Mouse (Mus musculus): ENCODE data around the gene Cbx7. TPM values are rescaled to one million over a fixed set of nuclear protein-coding genes. Genes with fewer than 3 reads are reported as not detected.
"Not testable (repeated sequence)": the region's sequence is repeated elsewhere in the genome, so short reads cannot be mapped to it uniquely, and the experiment has no call there.

Cbx7 gene
- polyA plus RNA-seq, 1 experiment from 2014 or later: 1.5 TPM

GRCm38 (mm10) chr15:79906855-79907254, 64.1 kb downstream of the Cbx7 start:
- no peak for ATAC-seq (ENCODE audit: insufficient number of reproducible peaks, insufficient read depth, low FRiP score, low read depth)

DNA sequence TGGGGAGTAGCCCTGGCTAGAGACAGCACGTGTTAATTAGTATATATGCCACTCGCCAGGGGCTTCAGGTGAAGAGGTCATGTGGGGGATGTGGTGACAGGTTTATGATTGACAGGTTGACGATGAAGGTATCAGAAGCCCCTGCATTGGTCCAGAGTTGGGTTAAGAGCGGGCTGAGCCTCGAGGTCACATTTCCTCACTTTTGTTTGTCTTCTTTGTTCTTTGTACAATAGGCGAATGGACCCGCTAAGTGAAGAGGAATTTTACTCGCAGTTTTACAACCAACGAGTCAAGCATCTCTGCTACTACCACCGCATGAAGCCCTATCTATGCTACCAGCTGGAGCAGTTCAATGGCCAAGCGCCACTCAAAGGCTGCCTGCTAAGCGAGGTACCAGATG, 65.7 kb downstream of the Cbx7 start:
- no peak for ATAC-seq (ENCODE audit: insufficient number of reproducible peaks, insufficient read depth, low FRiP score, low read depth)
- no peak overlapping the region for H3K4me3 ChIP-seq (ENCODE audit: control insufficient read depth in 1 of 2, insufficient read depth in 1 of 2, low read depth in 1 of 2, low read length in 2 of 2)
- no peak overlapping the region for H3K4me2 ChIP-seq (ENCODE audit: low read length)

More at GRCm38 (mm10) chr15:79906855-79907254, 64.1 kb downstream of the Cbx7 start:
- 0 out of 2 replicates have a peak, but pooled peaks cover 3% of the 10 kb centered on the region for H3K27me3 ChIP-seq (ENCODE audit: control insufficient read depth, insufficient read depth, low read length)
- H3K27ac ChIP-seq (replicated peaks in 1 of 2; ENCODE audit: control insufficient read depth in 1 of 2, insufficient read depth in 1 of 2, low read depth in 2 of 2, low read length in 2 of 2): no peak overlapping the region
- H3K36me3 ChIP-seq (ENCODE audit: control insufficient read depth, insufficient read depth, low read length): peaks cover 11% of the 10 kb centered on the region
- no peak overlapping the region for H3K9ac ChIP-seq (ENCODE audit: low read length)
- H3K4me1 ChIP-seq (ENCODE audit: control insufficient read depth in 2 of 2, insufficient read depth in 2 of 2, low read length in 2 of 2): no peaks in the 10 kb centered on the region
- 40% methylated on average over 14 of the region's 14 CpGs for WGBS
- no peaks in the 10 kb centered on the region for H3K9me3 ChIP-seq (ENCODE audit: control insufficient read depth, low read length)
- H3K4me3 ChIP-seq (ENCODE audit: control insufficient read depth in 1 of 2, insufficient read depth in 1 of 2, low read depth in 1 of 2, low read length in 2 of 2): no peak overlapping the region
- H3K4me2 ChIP-seq (ENCODE audit: low read length): no peak overlapping the region

DNA sequence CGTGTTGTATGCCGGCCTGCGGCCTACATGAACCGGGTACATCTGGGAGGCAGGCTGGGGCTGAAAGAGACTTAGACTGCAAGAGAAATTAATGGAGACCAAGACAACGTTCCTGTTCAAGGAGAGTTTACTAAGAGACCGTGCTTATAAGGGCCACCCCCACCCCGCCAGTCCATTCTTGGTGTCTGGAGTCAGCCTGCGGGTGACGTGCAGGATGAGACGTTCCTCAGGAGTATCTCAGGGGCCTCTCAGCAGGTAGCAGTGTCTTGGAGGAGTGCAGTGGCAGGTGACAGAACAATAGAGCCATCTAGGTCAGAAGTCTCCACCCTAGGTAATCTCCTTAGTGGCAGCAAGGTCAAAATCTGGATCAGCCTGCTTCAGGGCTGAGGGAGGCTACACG, 66.2 kb downstream of the Cbx7 start:
- ATAC-seq (ENCODE audit: insufficient number of reproducible peaks, insufficient read depth, low FRiP score, low read depth); H3K4me2 ChIP-seq (ENCODE audit: low read length); H3K9me3 ChIP-seq (ENCODE audit: control insufficient read depth, low read length); H3K27ac ChIP-seq (replicated peaks in 1 of 2; ENCODE audit: control insufficient read depth in 1 of 2, insufficient read depth in 1 of 2, low read depth in 2 of 2, low read length in 2 of 2); H3K4me1 ChIP-seq (ENCODE audit: control insufficient read depth in 2 of 2, insufficient read depth in 2 of 2, low read length in 2 of 2); H3K27me3 ChIP-seq (ENCODE audit: control insufficient read depth, insufficient read depth, low read length); H3K4me3 ChIP-seq (ENCODE audit: control insufficient read depth in 1 of 2, insufficient read depth in 1 of 2, low read depth in 1 of 2, low read length in 2 of 2); H3K9ac ChIP-seq (ENCODE audit: low read length): not testable (repeated sequence)
- 83% methylated on average over 11 of the region's 11 CpGs for WGBS
- H3K36me3 ChIP-seq (ENCODE audit: control insufficient read depth, insufficient read depth, low read length): peaks cover 17% of the 10 kb centered on the region

More for the DNA sequence above, 65.7 kb downstream of the Cbx7 start:
- Histone ChIP-seq H3K36me3 (ENCODE audit: control insufficient read depth, insufficient read depth, low read length) (peaks cover 17% of the 10 kb centered on the region), H3K9me3 (ENCODE audit: control insufficient read depth, low read length) (no peaks in the 10 kb centered on the region), H3K4me1 (ENCODE audit: control insufficient read depth in 2 of 2, insufficient read depth in 2 of 2, low read length in 2 of 2) (no peaks in the 10 kb centered on the region), H3K27ac (replicated peaks in 1 of 2; ENCODE audit: control insufficient read depth in 1 of 2, insufficient read depth in 1 of 2, low read depth in 2 of 2, low read length in 2 of 2) (no peak overlapping the region), H3K27me3 (ENCODE audit: control insufficient read depth, insufficient read depth, low read length) (0 out of 2 replicates have a peak, but pooled peaks cover 3% of the 10 kb centered on the region), H3K9ac (ENCODE audit: low read length) (no peak overlapping the region)
- 70% methylated on average over 12 of the region's 12 CpGs for WGBS

DNA sequence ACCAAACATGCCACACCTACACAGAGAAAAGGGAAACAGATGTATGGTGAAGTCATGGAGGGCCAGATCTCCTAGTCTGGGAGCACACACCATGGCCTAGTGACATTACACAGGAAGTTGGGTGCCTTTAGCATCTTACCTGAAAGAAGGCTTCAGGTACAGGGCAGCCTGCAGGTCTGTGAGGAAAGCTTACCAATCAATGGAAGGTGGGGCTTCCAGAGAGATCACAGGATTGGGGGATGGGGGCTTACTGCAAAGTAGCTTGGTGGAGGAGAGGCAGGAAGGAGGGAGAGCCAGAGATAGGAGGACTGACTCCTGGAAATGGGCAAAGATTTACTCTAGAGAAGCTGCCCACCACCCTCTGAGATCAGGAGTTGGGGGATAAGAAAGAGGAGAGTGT, 67.0 kb downstream of the Cbx7 start:
- H3K27me3 ChIP-seq (ENCODE audit: control insufficient read depth, insufficient read depth, low read length): 0 out of 2 replicates have a peak, but pooled peaks cover 3% of the 10 kb centered on the region
- no peaks in the 10 kb centered on the region for H3K9me3 ChIP-seq (ENCODE audit: control insufficient read depth, low read length)
- ATAC-seq (ENCODE audit: insufficient number of reproducible peaks, insufficient read depth, low FRiP score, low read depth): no peak
- H3K4me2 ChIP-seq (ENCODE audit: low read length): no peak overlapping the region
- no peaks in the 10 kb centered on the region for H3K4me1 ChIP-seq (ENCODE audit: control insufficient read depth in 2 of 2, insufficient read depth in 2 of 2, low read length in 2 of 2)
- H3K9ac ChIP-seq (ENCODE audit: low read length): no peak overlapping the region
- no peak overlapping the region for H3K4me3 ChIP-seq (ENCODE audit: control insufficient read depth in 1 of 2, insufficient read depth in 1 of 2, low read depth in 1 of 2, low read length in 2 of 2)
- no peak overlapping the region for H3K27ac ChIP-seq (replicated peaks in 1 of 2; ENCODE audit: control insufficient read depth in 1 of 2, insufficient read depth in 1 of 2, low read depth in 2 of 2, low read length in 2 of 2)
- peaks cover 17% of the 10 kb centered on the region for H3K36me3 ChIP-seq (ENCODE audit: control insufficient read depth, insufficient read depth, low read length)

- WGBS: 91% methylated on average over 8 of the region's 8 CpGs
- not testable (repeated sequence) for H3K27ac ChIP-seq (replicated peaks in 1 of 2; ENCODE audit: control insufficient read depth in 1 of 2, insufficient read depth in 1 of 2, low read depth in 2 of 2, low read length in 2 of 2); H3K4me1 ChIP-seq (ENCODE audit: control insufficient read depth in 2 of 2, insufficient read depth in 2 of 2, low read length in 2 of 2); H3K9ac ChIP-seq (ENCODE audit: low read length); ATAC-seq (ENCODE audit: insufficient number of reproducible peaks, insufficient read depth, low FRiP score, low read depth); H3K9me3 ChIP-seq (ENCODE audit: control insufficient read depth, low read length); H3K4me3 ChIP-seq (ENCODE audit: control insufficient read depth in 1 of 2, insufficient read depth in 1 of 2, low read depth in 1 of 2, low read length in 2 of 2); H3K4me2 ChIP-seq (ENCODE audit: low read length); H3K27me3 ChIP-seq (ENCODE audit: control insufficient read depth, insufficient read depth, low read length)
- peaks cover 25% of the 10 kb centered on the region for H3K36me3 ChIP-seq (ENCODE audit: control insufficient read depth, insufficient read depth, low read length)
These were observed 67.8 kb downstream of the Cbx7 start for GRCm38 (mm10) chr15:79903081-79903480.

- H3K27me3 ChIP-seq (ENCODE audit: control insufficient read depth, insufficient read depth, low read length): 0 out of 2 replicates have a peak, but pooled peaks cover 3% of the 10 kb centered on the region
- H3K36me3 ChIP-seq (ENCODE audit: control insufficient read depth, insufficient read depth, low read length): peaks cover 23% of the 10 kb centered on the region
- no peak for ATAC-seq (ENCODE audit: insufficient number of reproducible peaks, insufficient read depth, low FRiP score, low read depth)
- no peak overlapping the region for H3K27ac ChIP-seq (replicated peaks in 1 of 2; ENCODE audit: control insufficient read depth in 1 of 2, insufficient read depth in 1 of 2, low read depth in 2 of 2, low read length in 2 of 2)
- no peak overlapping the region for H3K4me2 ChIP-seq (ENCODE audit: low read length)
- 85% methylated on average over 2 of the region's 2 CpGs for WGBS
- H3K4me3 ChIP-seq (ENCODE audit: control insufficient read depth in 1 of 2, insufficient read depth in 1 of 2, low read depth in 1 of 2, low read length in 2 of 2): no peak overlapping the region
- H3K9ac ChIP-seq (ENCODE audit: low read length): no peak overlapping the region
- no peaks in the 10 kb centered on the region for H3K9me3 ChIP-seq (ENCODE audit: control insufficient read depth, low read length)
- no peaks in the 10 kb centered on the region for H3K4me1 ChIP-seq (ENCODE audit: control insufficient read depth in 2 of 2, insufficient read depth in 2 of 2, low read length in 2 of 2)
These were observed 69.5 kb downstream of the Cbx7 start for GRCm38 (mm10) chr15:79901399-79901798.

- WGBS: 69% methylated on average over 7 of the region's 7 CpGs
- Histone ChIP-seq H3K4me2 (ENCODE audit: low read length) (no peak overlapping the region), H3K4me3 (ENCODE audit: control insufficient read depth in 1 of 2, insufficient read depth in 1 of 2, low read depth in 1 of 2, low read length in 2 of 2) (no peak overlapping the region), H3K9me3 (ENCODE audit: control insufficient read depth, low read length) (no peaks in the 10 kb centered on the region), H3K36me3 (ENCODE audit: control insufficient read depth, insufficient read depth, low read length) (peaks cover 22% of the 10 kb centered on the region), H3K9ac (ENCODE audit: low read length) (no peak overlapping the region), H3K27ac (replicated peaks in 1 of 2; ENCODE audit: control insufficient read depth in 1 of 2, insufficient read depth in 1 of 2, low read depth in 2 of 2, low read length in 2 of 2) (no peak overlapping the region), H3K27me3 (ENCODE audit: control insufficient read depth, insufficient read depth, low read length) (no peaks in the 10 kb centered on the region), H3K4me1 (ENCODE audit: control insufficient read depth in 2 of 2, insufficient read depth in 2 of 2, low read length in 2 of 2) (no peaks in the 10 kb centered on the region)
- no peak for ATAC-seq (ENCODE audit: insufficient number of reproducible peaks, insufficient read depth, low FRiP score, low read depth)
These were observed 70.2 kb downstream of the Cbx7 start for GRCm38 (mm10) chr15:79900751-79901150.

DNA sequence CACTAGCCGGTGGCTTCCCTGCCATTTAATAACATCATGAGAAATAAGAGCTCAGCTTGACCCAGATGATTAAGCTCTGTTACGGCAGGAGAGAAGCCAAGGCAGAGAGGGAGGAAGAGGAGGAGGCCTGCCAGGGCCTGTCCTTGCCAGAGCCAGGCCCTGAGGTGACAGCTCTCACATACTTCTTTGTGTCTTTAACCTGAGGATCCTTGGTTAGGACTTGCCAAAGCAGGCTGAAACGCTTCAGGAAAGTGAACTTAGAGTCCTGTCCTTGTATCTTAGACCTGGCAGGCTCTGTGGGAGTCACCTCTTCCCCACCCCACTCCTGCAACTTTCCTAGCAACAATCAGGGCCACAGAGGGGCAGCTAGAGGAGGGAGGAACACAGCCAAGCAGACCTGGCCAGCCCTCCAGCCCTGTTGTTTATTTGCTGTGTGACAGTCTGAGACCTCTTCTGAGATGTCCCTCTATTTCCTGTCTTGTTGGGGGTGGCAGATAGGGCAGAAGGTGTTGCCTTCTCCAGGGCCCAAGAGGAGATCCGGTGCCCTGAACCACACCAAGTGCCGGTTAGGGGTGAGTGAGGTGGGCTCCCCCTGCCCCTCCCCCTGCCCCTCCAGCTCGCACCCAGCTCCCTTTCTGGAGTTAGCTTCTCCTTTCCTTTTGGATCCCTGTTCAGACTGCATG, 71.0 kb downstream of the Cbx7 start:
- ATAC-seq (ENCODE audit: insufficient number of reproducible peaks, insufficient read depth, low FRiP score, low read depth): no peak
- H3K9me3 ChIP-seq (ENCODE audit: control insufficient read depth, low read length): no peaks in the 10 kb centered on the region
- H3K4me2 ChIP-seq (ENCODE audit: low read length): no peak overlapping the region
- H3K4me1 ChIP-seq (ENCODE audit: control insufficient read depth in 2 of 2, insufficient read depth in 2 of 2, low read length in 2 of 2): no peaks in the 10 kb centered on the region
- H3K27ac ChIP-seq (replicated peaks in 1 of 2; ENCODE audit: control insufficient read depth in 1 of 2, insufficient read depth in 1 of 2, low read depth in 2 of 2, low read length in 2 of 2): no peak overlapping the region
- no peak overlapping the region for H3K4me3 ChIP-seq (ENCODE audit: control insufficient read depth in 1 of 2, insufficient read depth in 1 of 2, low read depth in 1 of 2, low read length in 2 of 2)
- no peak overlapping the region for H3K9ac ChIP-seq (ENCODE audit: low read length)
- H3K36me3 ChIP-seq (ENCODE audit: control insufficient read depth, insufficient read depth, low read length): peaks cover 20% of the 10 kb centered on the region
- H3K27me3 ChIP-seq (ENCODE audit: control insufficient read depth, insufficient read depth, low read length): no peaks in the 10 kb centered on the region
- 67% methylated on average over 6 of the region's 6 CpGs for WGBS

Measured in heart, embryonic 14.5 days (tissue).